Mouse (Mus musculus) liver, embryonic 13.5 days (tissue): ENCODE results near the gene Flt1. TPM values are rescaled to one million over a fixed set of nuclear protein-coding genes. Genes with fewer than 3 reads are reported as not detected.
"Not testable (repeated sequence)": the region's sequence is repeated elsewhere in the genome, so short reads cannot be mapped to it uniquely, and the experiment has no call there.

Experiments used
- ATAC-seq: fragments of 200-750 bp; cut with Nextera tagmentation; 2 replicates; pipeline ENCODE4 v1.8.0; 2017; ENCODE audit warnings: low read depth, mild to moderate bottlenecking, moderate number of reproducible peaks, moderate library complexity
- DNase-seq: peaks from one replicate; pipeline ENCODE4 v3.0.0; 2022
- H3K27ac ChIP-seq: fragments of 300-500 bp; sonication (generic); 2 replicates; pipeline ENCODE4 v1.5.1; 2015; ENCODE audit warnings: moderate library complexity, mild to moderate bottlenecking, inconsistent platforms
- H3K27me3 ChIP-seq: fragments of 300-500 bp; sonication (generic); 2 replicates; pipeline ENCODE4 v1.6.1; 2015; ENCODE audit warnings: mild to moderate bottlenecking, inconsistent platforms
- H3K36me3 ChIP-seq: fragments of 300-500 bp; sonication (generic); 2 replicates; pipeline ENCODE4 v1.6.1; 2015; ENCODE audit warnings: mild to moderate bottlenecking, inconsistent platforms
- H3K4me1 ChIP-seq: fragments of 300-500 bp; sonication (generic); replicated peaks from 2 replicates; pipeline ENCODE4 v1.6.1; 2015; ENCODE audit warnings: inconsistent platforms
- H3K4me2 ChIP-seq: fragments of 300-500 bp; sonication (generic); 2 replicates; pipeline ENCODE4 v1.6.1; 2015; ENCODE audit warnings: inconsistent platforms, mild to moderate bottlenecking, moderate library complexity
- H3K4me3 ChIP-seq: fragments of 300-500 bp; sonication (generic); replicated peaks from 2 replicates; pipeline ENCODE4 v1.5.1; 2015; ENCODE audit warnings: mild to moderate bottlenecking, inconsistent platforms
- H3K9ac ChIP-seq: fragments of 300-500 bp; sonication (generic); 2 replicates; pipeline ENCODE4 v1.6.1; 2015; ENCODE audit warnings: mild to moderate bottlenecking, inconsistent platforms
- H3K9me3 ChIP-seq: fragments of 300-500 bp; sonication (generic); replicated peaks from 2 replicates; pipeline ENCODE4 v1.6.1; 2016; ENCODE audit warnings: inconsistent platforms
- WGBS: fragments of 180-500 bp; shearing (Covaris S2); methylation state at CpG from one replicate; pipeline ENCODE4 v1.1.7; 2015; ENCODE audit not compliant: insufficient replicate concordance; 5-methylcytosine and 5-hydroxymethylcytosine counted together
- polyA plus RNA-seq: library from polyadenylated mRNA; unstranded; fragments of >200 nt; fragmentation: Nextera tagmentation; extraction: Ambion mirVana; gene quantifications from 2 replicates; pipeline ENCODE4 v1.2.1, GENCODE M21; 2015

Gene Flt1
- polyA plus RNA-seq, 1 experiment from 2014 or later: 2.8 TPM

GRCm38 (mm10) chr5:147632716-147633115 is 93.1 kb downstream of the Flt1 start:
- Histone ChIP-seq H3K4me1 (no peaks in the 10 kb centered on the region), H3K9me3 (no peaks in the 10 kb centered on the region), H3K36me3 (no peaks in the 10 kb centered on the region), H3K27me3 (no peaks in the 10 kb centered on the region), H3K4me3 (no peak overlapping the region), H3K4me2 (no peak overlapping the region), H3K9ac (no peak overlapping the region), H3K27ac (no peak overlapping the region)
- ATAC-seq (no peak), DNase-seq (no peak)
- 73% methylated on average over 4 of the region's 4 CpGs for WGBS

DNA sequence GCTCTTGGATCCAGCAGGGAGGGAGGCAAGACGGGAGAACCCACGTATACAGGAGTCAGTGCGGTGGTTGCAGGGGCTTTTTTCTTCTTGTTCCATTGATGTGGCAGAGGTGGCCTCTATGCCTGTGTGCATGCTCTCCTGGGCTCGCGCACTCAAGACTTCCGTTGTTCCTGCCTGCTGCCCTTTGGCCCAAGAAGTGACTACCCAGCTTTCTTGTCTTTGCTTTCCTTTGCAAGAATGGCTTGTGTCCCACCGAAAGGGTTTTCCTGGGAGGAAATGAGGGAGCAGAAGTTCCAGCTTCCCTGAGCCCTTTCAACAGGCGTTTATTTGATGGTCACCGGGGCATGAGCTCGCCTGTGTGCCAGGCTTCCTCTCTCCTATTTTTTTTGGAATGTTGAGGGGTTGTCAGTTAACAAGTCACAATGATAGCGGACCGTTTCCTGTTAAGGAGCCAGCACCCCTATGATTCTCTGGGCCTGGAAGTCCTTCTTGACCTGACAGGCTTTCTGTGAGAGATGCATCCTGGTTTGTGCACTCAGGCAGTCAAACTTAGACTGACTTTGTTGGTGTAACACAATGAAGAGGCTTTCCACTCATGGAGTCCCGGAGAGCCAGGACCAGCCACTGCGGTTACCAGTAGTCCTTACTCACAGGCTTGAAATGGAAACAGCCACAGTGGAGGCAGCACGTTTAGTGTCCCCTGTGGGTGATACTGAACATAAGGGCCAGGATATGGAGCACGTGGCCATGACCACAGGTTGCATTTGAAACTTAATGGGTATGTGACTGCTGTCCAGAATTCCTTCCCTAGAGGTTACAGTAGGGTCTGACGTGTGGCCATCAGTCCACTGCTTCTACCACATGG is 95.2 kb downstream of the Flt1 start:
- Histone ChIP-seq H3K27me3 (no peaks in the 10 kb centered on the region), H3K27ac (no peak overlapping the region), H3K36me3 (no peaks in the 10 kb centered on the region), H3K4me2 (no peak overlapping the region), H3K9me3 (no peaks in the 10 kb centered on the region), H3K4me3 (no peak overlapping the region), H3K9ac (no peak overlapping the region), H3K4me1 (no peaks in the 10 kb centered on the region)
- no peak for DNase-seq
- no peak for ATAC-seq
- 66% methylated on average over 17 of the region's 17 CpGs for WGBS

GRCm38 (mm10) chr5:147626944-147627343 is 98.9 kb downstream of the Flt1 start:
- 37% methylated on average over 2 of the region's 2 CpGs for WGBS

DNA sequence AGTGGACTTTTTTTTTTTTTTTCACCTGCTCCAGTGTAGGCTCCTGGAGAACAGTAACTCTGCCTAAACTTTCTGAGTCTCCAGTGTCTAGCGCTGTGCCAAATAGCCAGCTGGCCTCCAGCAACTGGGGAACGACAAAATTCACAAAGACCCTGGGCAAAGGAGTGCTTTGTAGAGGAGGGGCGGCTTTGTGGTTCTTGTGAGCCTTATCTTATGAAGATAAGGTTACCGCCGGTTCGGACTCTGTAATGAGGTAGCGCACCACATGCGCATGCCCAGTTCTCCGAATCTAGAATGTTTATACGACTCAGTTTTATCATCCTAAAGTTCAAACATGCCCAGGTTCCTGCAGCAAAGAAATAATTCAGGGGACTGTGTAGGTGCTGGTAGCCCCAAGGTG is 102.1 kb downstream of the Flt1 start:
- Histone ChIP-seq H3K27ac (no peak overlapping the region), H3K4me1 (no peaks in the 10 kb centered on the region), H3K36me3 (no peaks in the 10 kb centered on the region), H3K9ac (no peak overlapping the region), H3K9me3 (no peaks in the 10 kb centered on the region; the same call in 1 of the 2 replicates), H3K4me2 (no peak overlapping the region), H3K4me3 (no peak overlapping the region), H3K27me3 (no peaks in the 10 kb centered on the region)
- DNase-seq: no peak
- no peak for ATAC-seq
- WGBS: 60% methylated on average over 10 of the region's 10 CpGs

More at GRCm38 (mm10) chr5:147626944-147627343, 98.9 kb downstream of the Flt1 start:
- no peak for ATAC-seq
- H3K4me3 ChIP-seq: no peak overlapping the region
- no peak for DNase-seq
- no peaks in the 10 kb centered on the region for H3K4me1 ChIP-seq
- H3K4me2 ChIP-seq: no peak overlapping the region
- no peak overlapping the region for H3K27ac ChIP-seq
- H3K9me3 ChIP-seq: no peaks in the 10 kb centered on the region; the same call in 1 of the 2 replicates
- no peak overlapping the region for H3K9ac ChIP-seq
- H3K27me3 ChIP-seq: no peaks in the 10 kb centered on the region
- no peaks in the 10 kb centered on the region for H3K36me3 ChIP-seq

DNA sequence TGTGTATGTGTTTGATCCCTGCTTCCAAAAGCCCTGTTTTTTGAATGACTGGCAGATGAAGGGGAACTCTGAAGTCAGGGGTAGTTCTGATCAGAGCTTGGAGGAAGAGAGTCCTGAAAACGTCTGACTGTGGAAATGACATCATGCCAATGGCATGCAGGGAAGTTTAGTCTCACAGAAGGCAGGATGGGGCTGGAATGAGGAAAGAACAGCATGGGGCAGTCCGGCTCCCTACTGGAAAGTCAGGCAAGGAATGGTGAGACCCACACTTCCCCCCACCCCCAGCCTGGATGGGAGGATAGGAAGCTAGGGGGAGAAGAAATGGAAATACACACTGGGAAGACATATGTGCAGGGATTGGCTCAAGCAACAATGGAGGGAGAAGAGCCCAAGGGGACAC is 105.6 kb downstream of the Flt1 start:
- no peaks in the 10 kb centered on the region for H3K4me1 ChIP-seq
- H3K27me3 ChIP-seq: no peaks in the 10 kb centered on the region
- no peaks in the 10 kb centered on the region for H3K36me3 ChIP-seq
- no peak overlapping the region for H3K4me2 ChIP-seq
- DNase-seq: no peak
- H3K27ac ChIP-seq: no peak overlapping the region
- no peaks in the 10 kb centered on the region; the same call in 1 of the 2 replicates for H3K9me3 ChIP-seq
- ATAC-seq: no peak
- H3K4me3 ChIP-seq: no peak overlapping the region
- H3K9ac ChIP-seq: no peak overlapping the region
- WGBS: 34% methylated on average over 2 of the region's 2 CpGs

GRCm38 (mm10) chr5:147618243-147618642 is 107.6 kb downstream of the Flt1 start:
- Histone ChIP-seq H3K4me3 (no peak overlapping the region), H3K27me3 (no peaks in the 10 kb centered on the region), H3K4me2 (no peak overlapping the region), H3K9ac (no peak overlapping the region), H3K4me1 (no peaks in the 10 kb centered on the region), H3K27ac (no peak overlapping the region), H3K9me3 (no peaks in the 10 kb centered on the region; the same call in 1 of the 2 replicates), H3K36me3 (no peaks in the 10 kb centered on the region)
- ATAC-seq: no peak
- WGBS: 59% methylated on average over 10 of the region's 10 CpGs
- no peak for DNase-seq

- no peak overlapping the region for H3K4me2 ChIP-seq
- no peak overlapping the region for H3K27ac ChIP-seq
- H3K27me3 ChIP-seq: no peaks in the 10 kb centered on the region
- ATAC-seq: no peak
- no peak overlapping the region for H3K4me3 ChIP-seq
- DNase-seq: no peak
- no peaks in the 10 kb centered on the region for H3K9me3 ChIP-seq
- no peaks in the 10 kb centered on the region for H3K36me3 ChIP-seq
- H3K9ac ChIP-seq: no peak overlapping the region
- no peaks in the 10 kb centered on the region for H3K4me1 ChIP-seq
- WGBS: 51% methylated on average over 3 of the region's 3 CpGs
Observed at GRCm38 (mm10) chr5:147616450-147616849, 109.4 kb downstream of the Flt1 start.

DNA sequence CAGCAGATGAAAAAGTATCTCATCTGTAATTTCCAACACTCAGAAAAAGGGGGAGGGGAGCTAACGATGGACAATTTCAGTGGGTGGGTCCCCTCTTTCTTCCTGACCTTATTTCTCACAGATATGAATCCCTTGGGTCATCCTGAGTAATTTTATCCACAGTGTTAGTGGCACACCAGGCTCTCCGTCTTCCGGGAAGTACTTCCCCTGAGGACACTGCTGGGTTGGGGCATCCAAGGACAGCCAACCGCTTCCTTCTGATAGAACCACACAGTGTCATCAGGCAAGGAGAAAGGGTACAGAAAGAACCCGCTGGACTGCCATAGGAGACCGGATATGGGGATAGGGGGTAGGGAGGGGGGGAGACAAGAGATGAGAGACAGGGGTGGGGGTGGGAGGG is 111.2 kb downstream of the Flt1 start:
- WGBS: 62% methylated on average over 6 of the region's 6 CpGs

DNA sequence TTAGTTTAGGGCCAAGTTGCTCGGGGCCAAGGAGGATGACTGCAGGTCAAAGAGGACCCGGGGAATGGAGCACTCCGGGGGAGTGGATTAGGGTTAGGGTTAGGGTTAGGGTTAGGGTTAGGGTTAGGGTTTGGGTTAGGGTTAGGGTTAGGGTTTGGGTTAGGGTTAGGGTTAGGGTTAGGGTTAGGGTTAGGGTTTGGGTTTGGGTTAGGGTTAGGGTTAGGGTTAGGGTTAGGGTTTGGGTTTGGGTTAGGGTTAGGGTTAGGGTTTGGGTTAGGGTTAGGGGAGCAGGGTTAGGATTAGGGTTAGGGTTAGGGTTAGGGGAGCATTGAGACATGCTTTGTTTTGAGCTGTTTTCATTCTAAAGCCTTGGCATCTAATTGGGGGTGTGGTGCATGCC is 114.5 kb downstream of the Flt1 start:
- not testable (repeated sequence) for H3K36me3 ChIP-seq, DNase-seq, H3K4me2 ChIP-seq, H3K27me3 ChIP-seq, ATAC-seq, H3K9me3 ChIP-seq, H3K4me3 ChIP-seq, H3K4me1 ChIP-seq, H3K27ac ChIP-seq, H3K9ac ChIP-seq
- whole genome bisulfite sequencing: 62% methylated on average over 3 of the region's 3 CpGs

More for the DNA sequence above, 111.2 kb downstream of the Flt1 start:
- DNase-seq: no peak
- Histone ChIP-seq H3K36me3 (no peaks in the 10 kb centered on the region), H3K4me1 (no peaks in the 10 kb centered on the region), H3K4me3 (no peak overlapping the region), H3K4me2 (no peak overlapping the region), H3K9me3 (no peaks in the 10 kb centered on the region), H3K27me3 (no peaks in the 10 kb centered on the region), H3K27ac (no peak overlapping the region), H3K9ac (no peak overlapping the region)
- no peak for ATAC-seq

- Histone ChIP-seq H3K27me3 (no peaks in the 10 kb centered on the region), H3K9ac (no peak overlapping the region), H3K36me3 (no peaks in the 10 kb centered on the region), H3K4me3 (no peak overlapping the region), H3K9me3 (no peaks in the 10 kb centered on the region), H3K4me2 (no peak overlapping the region), H3K27ac (no peak overlapping the region), H3K4me1 (no peaks in the 10 kb centered on the region)
- WGBS: 60% methylated on average over 13 of the region's 13 CpGs
- ATAC-seq (0 out of 2 replicates have a peak, but pooled peaks have one; percentile 18), DNase-seq (no peak)
Observed at GRCm38 (mm10) chr5:147607256-147607975, 118.4 kb downstream of the Flt1 start.

- Histone ChIP-seq H3K36me3 (no peaks in the 10 kb centered on the region), H3K27ac (no peak overlapping the region), H3K4me1 (no peaks in the 10 kb centered on the region), H3K27me3 (no peaks in the 10 kb centered on the region), H3K4me3 (no peak overlapping the region), H3K9ac (no peak overlapping the region), H3K9me3 (no peaks in the 10 kb centered on the region), H3K4me2 (no peak overlapping the region)
- no peak for ATAC-seq
- WGBS: 79% methylated on average over 13 of the region's 13 CpGs
- DNase-seq: no peak
Observed at GRCm38 (mm10) chr5:147606751-147607150, 119.1 kb downstream of the Flt1 start.
